Mouse (Mus musculus) midbrain, embryonic 13.5 days (tissue): ENCODE measurements around the gene Tnfaip8l1. TPM values are rescaled to one million over a fixed set of nuclear protein-coding genes. Genes with fewer than 3 reads are reported as not detected.

Experiments
- ATAC-seq: fragments of 200-750 bp; cut with Nextera tagmentation; 2 replicates; pipeline ENCODE4 v1.8.0; 2017; ENCODE audit warnings: mild to moderate bottlenecking, moderate TSS enrichment, moderate library complexity
- H3K27ac ChIP-seq: fragments of 300-500 bp; sonication (generic); 2 replicates; pipeline ENCODE4 v1.5.1; 2015; ENCODE audit warnings: inconsistent platforms, mild to moderate bottlenecking, moderate library complexity
- H3K27me3 ChIP-seq: fragments of 300-500 bp; sonication (generic); 2 replicates; pipeline ENCODE4 v1.6.1; 2015; ENCODE audit warnings: mild to moderate bottlenecking, inconsistent platforms
- H3K36me3 ChIP-seq: fragments of 300-500 bp; sonication (generic); 2 replicates; pipeline ENCODE4 v1.6.1; 2015; ENCODE audit warnings: mild to moderate bottlenecking, inconsistent platforms
- H3K4me1 ChIP-seq: fragments of 300-500 bp; sonication (generic); replicated peaks from 2 replicates; pipeline ENCODE4 v1.6.1; 2015; ENCODE audit warnings: inconsistent platforms
- H3K4me2 ChIP-seq: fragments of 300-500 bp; sonication (generic); replicated peaks from 2 replicates; pipeline ENCODE4 v1.6.1; 2015; ENCODE audit warnings: moderate library complexity, mild to moderate bottlenecking, inconsistent platforms
- H3K4me3 ChIP-seq: fragments of 300-500 bp; sonication (generic); replicated peaks from 2 replicates; pipeline ENCODE4 v1.5.1; 2015; ENCODE audit warnings: mild to moderate bottlenecking, inconsistent platforms
- H3K9ac ChIP-seq: fragments of 300-500 bp; sonication (generic); replicated peaks from 2 replicates; pipeline ENCODE4 v1.6.1; 2015; ENCODE audit warnings: mild to moderate bottlenecking, inconsistent platforms
- H3K9me3 ChIP-seq: fragments of 300-500 bp; sonication (generic); 2 replicates; pipeline ENCODE4 v1.6.1; 2016; ENCODE audit warnings: mild to moderate bottlenecking, inconsistent platforms
- WGBS: fragments of 180-500 bp; shearing (Covaris S2); methylation state at CpG from one replicate; pipeline ENCODE4 v1.1.7; 2015; 5-methylcytosine and 5-hydroxymethylcytosine counted together
- polyA plus RNA-seq: library from polyadenylated mRNA; unstranded; fragments of >200 nt; fragmentation: Nextera tagmentation; extraction: Ambion mirVana; gene quantifications from 2 replicates; pipeline ENCODE4 v1.2.1, GENCODE M21; 2015

The Tnfaip8l1 gene
- polyA plus RNA-seq, 1 experiment from 2014 or later: 8.7 TPM

- peaks cover 16% of the 10 kb centered on the region for H3K9me3 ChIP-seq
- H3K36me3 ChIP-seq: peaks cover 85% of the 10 kb centered on the region
- H3K27ac ChIP-seq: no peak overlapping the region
- no peak overlapping the region for H3K9ac ChIP-seq
- H3K4me3 ChIP-seq: no peak overlapping the region
- H3K4me2 ChIP-seq: no peak overlapping the region
- no peak for ATAC-seq
- peaks cover 50% of the 10 kb centered on the region for H3K27me3 ChIP-seq
- 80% methylated on average over 11 of the region's 11 CpGs for WGBS
- H3K4me1 ChIP-seq: peaks cover 10% of the 10 kb centered on the region; the same call in 1 of the 2 replicates
Observed at GRCm38 (mm10) chr17:56126175-56126574, 36.1 kb upstream of the Tnfaip8l1 start.

GRCm38 (mm10) chr17:56128246-56128645 is 34.0 kb upstream of the Tnfaip8l1 start:
- no peak overlapping the region for H3K27ac ChIP-seq
- H3K4me1 ChIP-seq: peaks cover 15% of the 10 kb centered on the region
- H3K4me2 ChIP-seq: no peak overlapping the region
- peaks cover 29% of the 10 kb centered on the region for H3K27me3 ChIP-seq
- 84% methylated on average over 15 of the region's 15 CpGs for WGBS
- 0 out of 2 replicates have a peak, but pooled peaks cover 2% of the 10 kb centered on the region for H3K9me3 ChIP-seq
- ATAC-seq: no peak
- peaks cover 74% of the 10 kb centered on the region for H3K36me3 ChIP-seq
- H3K9ac ChIP-seq: no peak overlapping the region
- H3K4me3 ChIP-seq: no peak overlapping the region

- Histone ChIP-seq H3K9me3 (no peaks in the 10 kb centered on the region), H3K36me3 (peaks cover 51% of the 10 kb centered on the region)
- 94% methylated on average over 10 of the region's 10 CpGs for WGBS
Observed at GRCm38 (mm10) chr17:56131136-56131535, 31.1 kb upstream of the Tnfaip8l1 start.

GRCm38 (mm10) chr17:56131814-56132213 is 30.5 kb upstream of the Tnfaip8l1 start:
- peak; percentile 29 for ATAC-seq
- H3K4me1 ChIP-seq: peaks cover 25% of the 10 kb centered on the region
- WGBS: 41% methylated on average over 7 of the region's 7 CpGs
- no peaks in the 10 kb centered on the region for H3K9me3 ChIP-seq
- no peak overlapping the region for H3K27ac ChIP-seq
- no peak overlapping the region for H3K4me2 ChIP-seq
- peaks cover 44% of the 10 kb centered on the region for H3K36me3 ChIP-seq
- peaks cover 9% of the 10 kb centered on the region; the same call in 1 of the 2 replicates for H3K27me3 ChIP-seq
- no peak overlapping the region for H3K4me3 ChIP-seq
- H3K9ac ChIP-seq: no peak overlapping the region

More at GRCm38 (mm10) chr17:56131136-56131535, 31.1 kb upstream of the Tnfaip8l1 start:
- H3K27me3 ChIP-seq: peaks cover 13% of the 10 kb centered on the region; the same call in 1 of the 2 replicates
- H3K4me2 ChIP-seq: no peak overlapping the region
- ATAC-seq: no peak
- no peak overlapping the region for H3K9ac ChIP-seq
- no peak overlapping the region for H3K4me3 ChIP-seq
- H3K4me1 ChIP-seq: peaks cover 25% of the 10 kb centered on the region
- no peak overlapping the region for H3K27ac ChIP-seq

GRCm38 (mm10) chr17:56132661-56133060 is 29.6 kb upstream of the Tnfaip8l1 start:
- Histone ChIP-seq H3K4me1 (peaks cover 31% of the 10 kb centered on the region), H3K27ac (no peak overlapping the region), H3K27me3 (peaks cover 14% of the 10 kb centered on the region; the same call in 1 of the 2 replicates), H3K4me3 (no peak overlapping the region), H3K9ac (0 out of 2 replicates have a peak overlapping the region, but pooled peaks have one; percentile 16), H3K4me2 (no peak overlapping the region), H3K9me3 (no peaks in the 10 kb centered on the region), H3K36me3 (peaks cover 36% of the 10 kb centered on the region)
- ATAC-seq: 0 out of 2 replicates have a peak, but pooled peaks have one; percentile 10
- 5% methylated on average over 14 of the region's 14 CpGs for WGBS

GRCm38 (mm10) chr17:56133457-56134363 is 28.6 kb upstream of the Tnfaip8l1 start:
- peak overlapping the region; percentile 46 for H3K9ac ChIP-seq
- peaks cover 20% of the 10 kb centered on the region for H3K27me3 ChIP-seq
- H3K9me3 ChIP-seq: no peaks in the 10 kb centered on the region
- no peak overlapping the region for H3K27ac ChIP-seq
- 21% methylated on average over 20 of the region's 21 CpGs for WGBS
- H3K4me2 ChIP-seq: peak overlapping the region; percentile 47
- peaks cover 25% of the 10 kb centered on the region for H3K36me3 ChIP-seq
- ATAC-seq: peak; percentile 27; the same call in 1 of the 2 replicates
- H3K4me1 ChIP-seq: peaks cover 42% of the 10 kb centered on the region
- H3K4me3 ChIP-seq: peak overlapping the region; percentile 13; the same call in 1 of the 2 replicates

DNA sequence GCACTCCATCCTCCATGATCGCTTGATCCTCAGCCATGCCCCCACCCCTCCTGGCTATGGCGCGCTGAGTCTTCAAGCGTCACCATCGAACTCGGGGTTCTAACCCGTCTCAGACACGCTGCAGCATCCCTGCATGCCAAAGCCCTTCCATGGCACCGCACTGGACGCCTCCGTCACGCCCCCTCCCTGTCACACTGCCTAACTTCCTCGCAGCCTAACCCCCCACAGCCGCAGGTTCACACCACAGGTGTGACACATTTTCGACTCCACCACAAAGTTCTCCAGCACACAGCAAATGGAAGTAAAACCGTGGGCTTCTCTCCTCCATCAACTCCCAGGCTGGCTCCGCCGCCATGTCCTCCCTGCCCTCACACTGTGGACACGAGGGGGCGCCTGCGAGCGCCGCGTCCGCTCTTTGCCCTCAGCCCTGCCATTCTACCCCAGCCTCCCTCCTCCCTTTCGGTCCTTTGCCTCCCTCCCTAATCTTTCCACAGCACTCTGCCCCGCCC is 27.8 kb upstream of the Tnfaip8l1 start:
- H3K9ac ChIP-seq: peak overlapping the region; percentile 46
- peak overlapping the region; percentile 47 for H3K4me2 ChIP-seq
- H3K4me3 ChIP-seq: peak overlapping the region; percentile 13; the same call in 1 of the 2 replicates
- peaks cover 50% of the 10 kb centered on the region for H3K4me1 ChIP-seq
- no peak overlapping the region for H3K27ac ChIP-seq
- no peak for ATAC-seq
- H3K27me3 ChIP-seq: peaks cover 28% of the 10 kb centered on the region
- WGBS: 2% methylated on average over 27 of the region's 27 CpGs
- H3K9me3 ChIP-seq: no peaks in the 10 kb centered on the region
- H3K36me3 ChIP-seq: peaks cover 17% of the 10 kb centered on the region

GRCm38 (mm10) chr17:56136558-56136957 is 25.7 kb upstream of the Tnfaip8l1 start:
- ATAC-seq: no peak
- WGBS: 94% methylated on average over 7 of the region's 7 CpGs
- no peak overlapping the region for H3K4me3 ChIP-seq
- no peaks in the 10 kb centered on the region for H3K36me3 ChIP-seq
- H3K9me3 ChIP-seq: no peaks in the 10 kb centered on the region
- H3K4me2 ChIP-seq: no peak overlapping the region
- no peak overlapping the region for H3K27ac ChIP-seq
- H3K4me1 ChIP-seq: peaks cover 65% of the 10 kb centered on the region
- no peak overlapping the region for H3K9ac ChIP-seq
- H3K27me3 ChIP-seq: peaks cover 41% of the 10 kb centered on the region

DNA sequence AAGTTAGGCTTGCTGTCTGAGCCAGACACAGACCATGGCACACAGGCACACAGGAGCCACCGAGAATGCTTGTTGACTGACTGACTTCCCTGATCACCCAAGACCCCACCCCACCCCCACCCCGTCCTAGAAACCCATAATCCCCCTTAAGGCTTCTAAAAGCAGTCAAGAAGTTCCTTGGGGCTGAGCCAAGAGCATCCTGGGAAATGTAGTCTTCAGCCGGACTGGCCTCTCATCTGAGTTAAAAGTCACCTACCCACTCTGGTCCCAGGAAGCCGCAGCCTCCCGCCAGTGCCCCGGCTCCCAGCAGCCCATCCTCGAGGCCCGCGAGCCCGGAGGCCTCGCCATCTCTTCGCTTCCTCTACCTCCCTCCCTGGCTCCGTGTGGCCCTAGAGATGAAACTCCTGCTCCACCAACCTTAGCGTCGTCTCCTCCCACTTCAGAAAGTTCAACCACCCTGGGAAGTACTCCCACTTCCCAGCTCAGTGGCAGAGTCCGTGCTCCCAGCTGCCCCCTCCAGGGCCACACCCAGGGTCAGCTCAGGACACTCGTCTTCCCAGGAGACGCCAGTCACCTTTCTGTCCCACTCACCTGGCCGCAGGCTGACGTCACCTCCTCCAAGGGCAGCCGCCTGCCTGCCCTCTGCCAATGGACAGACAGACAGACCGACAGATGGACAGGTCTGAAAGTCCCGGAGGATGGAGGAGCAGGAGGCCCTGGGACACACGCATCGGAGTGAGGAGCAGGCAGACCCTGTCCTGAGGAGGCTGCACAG is 24.3 kb upstream of the Tnfaip8l1 start:
- no peaks in the 10 kb centered on the region for H3K9me3 ChIP-seq
- WGBS: 15% methylated on average over 25 of the region's 25 CpGs
- H3K4me3 ChIP-seq: peak overlapping the region; percentile 86
- H3K4me1 ChIP-seq: peaks cover 73% of the 10 kb centered on the region
- H3K4me2 ChIP-seq: peak overlapping the region; percentile 84
- peaks cover 42% of the 10 kb centered on the region for H3K27me3 ChIP-seq
- no peak overlapping the region for H3K27ac ChIP-seq
- no peaks in the 10 kb centered on the region for H3K36me3 ChIP-seq
- H3K9ac ChIP-seq: peak overlapping the region; percentile 89
- no peak for ATAC-seq

DNA sequence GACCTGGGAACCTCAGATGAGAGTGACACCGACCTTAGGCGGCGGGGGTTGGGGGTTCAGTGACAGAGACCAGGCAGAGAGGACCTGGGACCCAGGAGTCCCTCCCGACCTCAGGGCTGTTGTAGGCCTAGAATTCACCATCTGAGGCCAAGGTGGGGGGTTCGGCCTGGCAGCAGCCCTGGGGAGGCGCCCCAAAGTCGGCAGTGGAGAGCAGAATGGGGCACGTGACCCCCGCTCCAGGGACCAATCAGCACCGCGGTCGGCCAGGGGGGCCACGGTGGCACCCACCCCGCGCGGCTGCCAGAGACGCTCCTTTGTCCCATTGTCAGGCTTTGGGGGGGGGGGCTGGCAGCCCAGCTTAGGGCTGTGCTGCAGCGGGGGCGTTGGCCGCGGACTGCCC is 22.9 kb upstream of the Tnfaip8l1 start:
- WGBS: 5% methylated on average over 17 of the region's 21 CpGs
- Histone ChIP-seq H3K4me1 (peaks cover 63% of the 10 kb centered on the region), H3K27ac (peak overlapping the region; percentile 53; the same call in 1 of the 2 replicates)

DNA sequence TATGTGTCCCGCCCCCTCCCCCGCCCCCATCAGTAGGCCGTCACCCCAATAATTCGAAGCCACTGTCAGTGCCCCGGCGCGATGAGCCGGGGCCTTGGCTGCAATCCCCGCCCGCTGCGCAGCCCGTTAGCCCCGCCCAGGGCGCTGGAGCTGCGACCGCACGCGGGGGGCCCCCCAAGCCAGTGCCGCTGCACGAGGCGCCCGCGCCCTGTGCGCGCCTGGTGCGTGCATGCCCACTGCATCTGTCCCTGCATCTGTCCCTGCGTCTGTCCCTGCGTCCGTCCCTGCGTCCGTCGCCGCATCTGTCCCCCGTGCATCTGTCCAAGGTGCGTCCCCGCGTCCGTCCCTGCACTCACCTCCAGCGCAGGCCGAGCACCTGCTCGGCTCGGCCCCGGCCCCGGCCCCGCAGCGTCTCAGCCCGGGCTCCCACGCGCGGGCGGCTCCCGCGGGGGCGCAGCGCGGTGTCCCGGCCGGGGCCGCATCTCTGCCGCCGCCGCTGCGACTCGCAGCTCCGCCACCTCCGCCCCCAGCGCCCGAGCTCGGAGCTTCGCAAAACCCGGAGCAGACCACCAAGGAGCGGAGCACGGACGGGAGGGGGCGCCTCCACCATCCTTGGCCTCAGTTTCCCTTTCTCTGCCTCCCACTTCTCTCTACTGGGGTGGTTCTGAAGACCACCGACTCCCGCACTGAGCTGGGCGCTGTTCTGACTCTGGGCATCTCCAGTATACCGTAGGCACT is 22.2 kb upstream of the Tnfaip8l1 start, which contains the start of gene Sema6b:
Sema6b (minus strand) TSS at position 486 of the 738 bp plus-strand sequence.
- no peaks in the 10 kb centered on the region for H3K9me3 ChIP-seq
- H3K4me2 ChIP-seq: peak within 1 kb of the TSS; percentile 84
- H3K27ac ChIP-seq: peak within 1 kb of the TSS; percentile 80
- ATAC-seq: peak; percentile 44
- peaks cover 57% of the 10 kb centered on the region for H3K4me1 ChIP-seq
- H3K9ac ChIP-seq: peak within 1 kb of the TSS; percentile 89
- 1% methylated on average over 75 of the region's 79 CpGs for WGBS
- H3K4me3 ChIP-seq: peak within 1 kb of the TSS; percentile 86
- H3K36me3 ChIP-seq: no peaks in the 10 kb centered on the region
- H3K27me3 ChIP-seq: peaks cover 48% of the 10 kb centered on the region

More for the DNA sequence above, 22.9 kb upstream of the Tnfaip8l1 start:
- H3K4me2 ChIP-seq: peak overlapping the region; percentile 84
- H3K9ac ChIP-seq: peak overlapping the region; percentile 89
- peak; percentile 9 for ATAC-seq
- no peaks in the 10 kb centered on the region for H3K9me3 ChIP-seq
- H3K4me3 ChIP-seq: peak overlapping the region; percentile 86
- H3K36me3 ChIP-seq: no peaks in the 10 kb centered on the region
- H3K27me3 ChIP-seq: peaks cover 48% of the 10 kb centered on the region
